Mouse (Mus musculus) macrophage (primary cell): ENCODE data around the gene Nptx2. TPM values are rescaled to one million over a fixed set of nuclear protein-coding genes. Genes with fewer than 3 reads are reported as not detected.

ENCODE experiments used
- H3K27ac ChIP-seq: fragments of 350-480 bp; formaldehyde crosslinking; 2 replicates; pipeline ENCODE4 v1.9.0; 2021
- H3K36me3 ChIP-seq: fragments of 350-480 bp; formaldehyde crosslinking; 2 replicates; pipeline ENCODE4 v1.9.0; 2021; ENCODE audit errors: inconsistent target
- H3K4me3 ChIP-seq: fragments of 350-480 bp; formaldehyde crosslinking; 2 replicates; pipeline ENCODE4 v1.9.0; 2021; ENCODE audit errors: inconsistent target
- H3K79me2 ChIP-seq: fragments of 350-480 bp; formaldehyde crosslinking; 2 replicates; pipeline ENCODE4 v1.9.0; 2021; ENCODE audit errors: inconsistent target
- WGBS: methylation state at CpG from one replicate; pipeline ENCODE4 v1.1.7; 2026; ENCODE audit warnings: inconsistent platforms; ENCODE audit not compliant: missing documents; 5-methylcytosine and 5-hydroxymethylcytosine counted together
- polyA plus RNA-seq: library from polyadenylated mRNA; stranded (reverse); fragments of 250-400 nt; gene quantifications from 3 replicates; pipeline ENCODE4 v1.2.4, GENCODE M21; 2018; ENCODE audit warnings: inconsistent platforms
- total RNA-seq, 78 experiments: library from RNA; depleted of rRNA; stranded (reverse); fragments of 250-400 nt; gene quantifications; 1 replicate in 9 of 78; 2 replicates in 24 of 78; 3 replicates in 43 of 78; 4 replicates in 2 of 78; pipeline ENCODE4 v1.2.4; 2018; ENCODE audit warnings: inconsistent platforms in 56 of 78

Gene Nptx2
- not detected for total RNA-seq (2018; cell fraction: chromatin; rRNA removed)
- not detected for total RNA-seq (2018; cell fraction: cytosol; rRNA removed)
- total RNA-seq (2018; cell fraction: nucleus; rRNA removed) = not detected
- polyA plus RNA-seq = 0.04 TPM in 1 of 3 replicates, not detected in the others

- no peaks in the 10 kb centered on the region for H3K79me2 ChIP-seq
- H3K4me3 ChIP-seq = no peak within 1 kb of the TSS
- no peak within 1 kb of the TSS for H3K27ac ChIP-seq
- H3K36me3 ChIP-seq = no peaks in the 10 kb centered on the region
- 9% methylated on average over 98 of the region's 99 CpGs for WGBS
Observed at GRCm38 (mm10) chr5:144545653-144546422, at the start of gene Nptx2. TSS of gene Nptx2 (plus strand) at chr5:144545902.

DNA sequence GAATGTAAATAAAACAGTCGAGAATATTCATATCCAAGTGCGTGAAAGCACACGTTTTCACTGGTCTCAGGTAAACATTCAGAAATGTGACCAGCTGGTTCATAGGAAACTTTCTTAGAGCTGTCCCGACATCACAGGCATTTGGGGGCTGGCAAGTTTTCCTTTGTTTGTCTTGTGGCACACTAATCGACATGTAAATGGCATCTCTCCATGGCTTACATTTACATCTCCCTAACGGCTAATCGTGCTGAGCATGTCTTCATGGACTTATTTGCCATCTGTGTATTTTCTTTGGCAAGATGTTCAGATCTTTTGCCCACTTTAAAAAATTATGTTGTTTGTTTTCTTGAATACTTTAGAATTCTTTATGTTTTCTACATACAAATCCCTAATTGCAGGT is 49.2 kb upstream of the Nptx2 start:
- H3K36me3 ChIP-seq = no peaks in the 10 kb centered on the region
- H3K79me2 ChIP-seq = no peaks in the 10 kb centered on the region
- WGBS = 92% methylated on average over 7 of the region's 7 CpGs
- no peak overlapping the region for H3K27ac ChIP-seq
- no peak overlapping the region for H3K4me3 ChIP-seq

DNA sequence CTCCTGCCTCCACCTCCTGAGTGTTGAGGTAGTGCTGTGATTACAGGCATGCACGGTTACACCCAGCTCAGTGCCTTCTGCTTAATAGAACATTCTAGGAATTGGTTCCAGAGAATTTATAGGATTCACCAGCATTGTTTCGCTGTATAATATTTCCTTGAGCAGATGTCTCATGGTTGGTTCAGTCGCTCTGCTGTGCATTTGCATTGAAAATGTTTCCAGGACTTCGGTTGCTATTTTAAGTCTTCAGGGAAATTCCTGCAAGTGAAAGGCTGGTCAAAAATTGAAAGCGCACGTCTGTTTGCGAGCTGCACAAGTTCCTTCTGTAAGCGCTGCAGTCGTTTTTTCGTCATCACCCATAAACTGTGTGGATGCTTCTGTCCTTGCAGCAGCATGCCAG is 41.5 kb upstream of the Nptx2 start:
- H3K4me3 ChIP-seq = no peak overlapping the region
- no peaks in the 10 kb centered on the region for H3K36me3 ChIP-seq
- no peak overlapping the region for H3K27ac ChIP-seq
- WGBS = 92% methylated on average over 10 of the region's 10 CpGs
- H3K79me2 ChIP-seq = no peaks in the 10 kb centered on the region

GRCm38 (mm10) chr5:144505731-144506130 is 40.0 kb upstream of the Nptx2 start:
- WGBS = 100% methylated on average over 1 of the region's 2 CpGs
- no peak overlapping the region for H3K27ac ChIP-seq
- no peak overlapping the region for H3K4me3 ChIP-seq
- no peaks in the 10 kb centered on the region for H3K36me3 ChIP-seq
- H3K79me2 ChIP-seq = no peaks in the 10 kb centered on the region

DNA sequence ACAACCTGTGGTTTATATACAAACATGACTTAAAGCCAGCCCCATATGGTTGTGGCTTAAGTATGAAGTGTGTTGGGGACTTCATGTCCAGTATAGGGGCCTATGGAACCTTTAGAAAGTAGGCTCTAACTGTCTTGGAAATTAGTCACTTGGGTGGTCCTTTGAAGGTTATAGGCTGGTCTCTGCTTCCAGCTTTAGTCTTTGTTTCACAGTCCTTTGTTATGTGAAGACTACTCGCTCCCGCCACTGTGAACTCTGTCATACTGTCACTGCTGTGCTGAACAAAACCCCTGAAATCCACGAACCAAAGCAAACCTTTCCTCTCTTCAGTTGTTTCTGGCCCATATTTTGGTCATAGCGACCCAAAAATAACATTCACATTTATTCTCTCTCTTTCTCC is 39.5 kb upstream of the Nptx2 start:
- 79% methylated on average over 4 of the region's 4 CpGs for WGBS
- Histone ChIP-seq H3K36me3 (no peaks in the 10 kb centered on the region), H3K4me3 (no peak overlapping the region), H3K79me2 (no peaks in the 10 kb centered on the region), H3K27ac (no peak overlapping the region)

GRCm38 (mm10) chr5:144506689-144507552 is 38.8 kb upstream of the Nptx2 start:
- Histone ChIP-seq H3K27ac (no peak overlapping the region), H3K36me3 (no peaks in the 10 kb centered on the region), H3K4me3 (no peak overlapping the region), H3K79me2 (no peaks in the 10 kb centered on the region)
- whole genome bisulfite sequencing = 37% methylated on average over 26 of the region's 26 CpGs

GRCm38 (mm10) chr5:144509431-144509830 is 36.3 kb upstream of the Nptx2 start:
- Histone ChIP-seq H3K79me2 (no peaks in the 10 kb centered on the region), H3K36me3 (no peaks in the 10 kb centered on the region), H3K4me3 (no peak overlapping the region), H3K27ac (no peak overlapping the region)
- WGBS = 85% methylated on average over 7 of the region's 7 CpGs

DNA sequence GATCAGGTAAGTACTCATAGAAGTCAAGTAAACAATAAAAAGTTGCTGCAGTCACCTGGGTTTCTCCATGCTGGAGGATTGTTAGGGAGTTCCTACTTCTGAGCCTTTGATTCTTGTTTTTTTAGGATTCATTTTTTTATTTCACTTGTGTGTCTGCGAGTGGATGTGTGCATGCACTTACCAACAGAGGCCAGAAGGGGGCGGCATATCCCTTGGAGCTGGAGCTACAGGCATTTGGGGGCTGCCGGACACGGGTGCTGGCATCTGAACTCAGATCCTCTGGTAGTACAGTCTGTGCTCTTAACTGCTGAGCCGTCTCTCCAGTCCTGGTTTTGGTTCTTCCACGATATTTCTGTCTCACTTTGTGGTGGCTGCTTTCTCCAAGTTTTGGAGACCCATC is 31.0 kb upstream of the Nptx2 start:
- WGBS = 76% methylated on average over 6 of the region's 6 CpGs
- Histone ChIP-seq H3K27ac (no peak overlapping the region), H3K36me3 (no peaks in the 10 kb centered on the region), H3K4me3 (no peak overlapping the region), H3K79me2 (no peaks in the 10 kb centered on the region)

DNA sequence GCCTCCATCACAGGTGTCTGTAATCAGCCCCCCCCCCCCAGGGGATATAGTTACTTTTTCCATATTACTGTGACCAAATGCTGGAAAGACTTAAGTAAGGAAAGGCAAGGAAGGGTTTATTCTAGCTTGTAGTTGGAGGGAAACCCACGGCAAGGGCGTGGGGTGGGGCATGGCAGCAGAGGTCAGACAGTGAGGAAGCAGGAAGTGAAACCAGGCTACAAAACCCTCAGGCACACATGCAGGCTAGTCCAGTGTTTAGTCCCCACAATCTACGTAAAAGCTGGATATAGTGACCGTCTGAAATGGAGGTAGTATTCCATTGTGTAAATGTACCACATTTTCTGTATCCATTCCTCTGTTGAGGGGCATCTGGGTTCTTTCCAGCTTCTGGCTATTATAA is 30.5 kb upstream of the Nptx2 start:
- Histone ChIP-seq H3K4me3 (no peak overlapping the region), H3K27ac (no peak overlapping the region), H3K36me3 (no peaks in the 10 kb centered on the region), H3K79me2 (no peaks in the 10 kb centered on the region)
- WGBS = 41% methylated on average over 4 of the region's 4 CpGs

DNA sequence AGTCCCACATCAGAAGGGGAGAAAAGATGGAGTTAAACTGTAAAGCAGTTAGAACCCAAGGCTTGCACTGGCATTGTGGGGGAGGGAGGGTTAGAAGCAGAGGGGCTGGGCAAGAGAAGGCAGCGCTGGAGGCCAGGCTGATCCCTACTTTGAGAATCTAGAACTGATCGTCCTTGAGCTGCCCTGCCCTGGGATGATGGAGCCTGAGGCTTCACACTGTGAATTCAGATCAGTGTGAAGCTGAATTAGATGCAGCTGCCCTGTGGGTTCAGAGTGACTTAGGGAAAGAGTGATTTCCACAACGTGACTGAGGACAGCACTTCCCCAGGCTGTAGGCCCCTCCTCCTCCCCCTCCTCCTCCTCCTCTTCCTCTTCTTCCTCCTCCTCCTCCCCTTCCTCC is 25.6 kb upstream of the Nptx2 start:
- WGBS = 24% methylated on average over 3 of the region's 3 CpGs
- H3K4me3 ChIP-seq = no peak overlapping the region
- H3K36me3 ChIP-seq = no peaks in the 10 kb centered on the region
- no peak overlapping the region for H3K27ac ChIP-seq
- H3K79me2 ChIP-seq = no peaks in the 10 kb centered on the region

GRCm38 (mm10) chr5:144524774-144525173 is 20.9 kb upstream of the Nptx2 start:
- 78% methylated on average over 10 of the region's 10 CpGs for WGBS
- Histone ChIP-seq H3K4me3 (no peak overlapping the region), H3K36me3 (no peaks in the 10 kb centered on the region), H3K27ac (no peak overlapping the region), H3K79me2 (no peaks in the 10 kb centered on the region)

- H3K27ac ChIP-seq = no peak overlapping the region
- no peaks in the 10 kb centered on the region for H3K36me3 ChIP-seq
- 80% methylated on average over 10 of the region's 11 CpGs for WGBS
- no peak overlapping the region for H3K4me3 ChIP-seq
- H3K79me2 ChIP-seq = no peaks in the 10 kb centered on the region
Observed at GRCm38 (mm10) chr5:144529123-144529522, 16.6 kb upstream of the Nptx2 start.

DNA sequence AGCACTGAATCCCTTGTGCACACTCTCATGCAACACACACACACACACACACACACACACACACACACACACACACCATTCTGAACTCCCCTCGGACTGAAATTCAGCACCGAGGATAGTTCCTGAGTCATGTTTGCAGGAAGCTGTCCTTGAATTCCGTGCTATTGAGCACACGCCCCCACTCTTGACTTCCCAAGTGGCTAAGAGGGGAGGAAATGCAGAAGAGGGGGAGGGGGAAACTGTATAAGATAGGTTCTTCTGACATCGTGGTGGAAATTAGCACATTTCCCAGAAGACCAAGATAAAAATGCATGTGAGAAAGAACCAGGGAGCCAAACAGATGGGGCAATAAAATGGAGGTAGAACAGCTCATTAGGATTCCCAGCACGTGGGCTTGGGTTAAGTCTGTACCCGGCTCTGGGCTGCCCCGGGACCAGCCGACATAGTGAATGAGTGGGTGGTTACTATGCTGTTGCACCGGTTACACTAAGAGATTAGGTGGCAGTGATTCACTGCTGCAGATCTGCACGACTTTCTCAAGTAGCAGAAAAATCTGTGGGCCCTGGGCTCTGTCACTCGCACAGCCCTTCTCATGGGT is 2.9 kb upstream of the Nptx2 start:
- Histone ChIP-seq H3K36me3 (no peaks in the 10 kb centered on the region), H3K4me3 (no peak overlapping the region), H3K79me2 (no peaks in the 10 kb centered on the region), H3K27ac (no peak overlapping the region)
- 19% methylated on average over 10 of the region's 12 CpGs for WGBS

GRCm38 (mm10) chr5:144546423-144546995 is 807 bp downstream of the Nptx2 start:
- 13% methylated on average over 32 of the region's 34 CpGs for WGBS
- H3K27ac ChIP-seq = no peak overlapping the region
- no peaks in the 10 kb centered on the region for H3K79me2 ChIP-seq
- no peak overlapping the region for H3K4me3 ChIP-seq
- H3K36me3 ChIP-seq = no peaks in the 10 kb centered on the region
